Mouse (Mus musculus) MEL (cell line): ENCODE results near the gene Plk2. TPM values are rescaled to one million over a fixed set of nuclear protein-coding genes. Genes with fewer than 3 reads are reported as not detected.

ENCODE experiments used
- DNase-seq: peaks from one replicate; pipeline ENCODE4 v3.0.0; 2011; ENCODE audit warnings: low read depth, low spot score
- H3K27ac ChIP-seq: 2 replicates; pipeline ENCODE4 v1.5.1; 2012; ENCODE audit warnings: low read depth, mild to moderate bottlenecking, control low read depth, low read length, moderate library complexity; ENCODE audit not compliant: control insufficient read depth
- H3K27me3 ChIP-seq, 2 experiments: fragments of 150-350 bp in 1 of 2; sonication (generic) in 1 of 2; 2 replicates each; pipeline ENCODE4 v1.6.1; 2012; ENCODE audit warnings: low read length in 2 of 2, mild to moderate bottlenecking in 2 of 2, improper control_type of control experiment in 1 of 2, moderate library complexity in 1 of 2; ENCODE audit not compliant: insufficient read depth in 2 of 2, control insufficient read depth in 1 of 2
- H3K36me3 ChIP-seq, 2 experiments: 2 replicates each; pipeline ENCODE4 v1.6.1; 2012 to 2014; ENCODE audit warnings: low read length in 2 of 2, improper control_type of control experiment in 1 of 2, inconsistent platforms in 1 of 2, mild to moderate bottlenecking in 1 of 2; ENCODE audit not compliant: insufficient read depth in 2 of 2, control insufficient read depth in 1 of 2
- H3K4me1 ChIP-seq, 2 experiments: fragments of 150-350 bp in 1 of 2; sonication (generic) in 1 of 2; 2 replicates each; pipeline ENCODE4 v1.6.1; 2012; ENCODE audit warnings: low read length in 2 of 2, improper control_type of control experiment in 1 of 2, mild to moderate bottlenecking in 1 of 2; ENCODE audit not compliant: insufficient read depth in 2 of 2, control insufficient read depth in 1 of 2
- H3K4me3 ChIP-seq, 2 experiments: fragments of 150-350 bp in 1 of 2; sonication (generic) in 1 of 2; 2 replicates each; pipeline ENCODE4 v1.5.1; 2012; ENCODE audit warnings: low read depth in 2 of 2, low read length in 2 of 2, mild to moderate bottlenecking in 2 of 2, moderate library complexity in 2 of 2, control low read depth in 1 of 2, improper control_type of control experiment in 1 of 2; ENCODE audit not compliant: control insufficient read depth in 1 of 2, insufficient read depth in 1 of 2
- H3K79me2 ChIP-seq: 2 replicates; pipeline ENCODE4 v1.6.1; 2012; ENCODE audit warnings: mild to moderate bottlenecking, low read length, moderate library complexity; ENCODE audit not compliant: control insufficient read depth, poor library complexity, insufficient read depth
- H3K9ac ChIP-seq: 2 replicates; pipeline ENCODE4 v1.6.1; 2012; ENCODE audit warnings: low read depth, mild to moderate bottlenecking, control low read depth, low read length, moderate library complexity; ENCODE audit not compliant: control insufficient read depth, poor library complexity, severe bottlenecking
- H3K9me3 ChIP-seq: fragments of 150-350 bp; sonication (generic); replicated peaks from 2 replicates; pipeline ENCODE4 v1.6.1; 2012; ENCODE audit warnings: mild to moderate bottlenecking, low read length, improper control_type of control experiment, moderate library complexity; ENCODE audit not compliant: insufficient read depth
- BHLHE40 ChIP-seq: IDR thresholded peaks from 2 replicates; pipeline ENCODE4 v1.6.1; 2012; ENCODE audit warnings: low read depth, mild to moderate bottlenecking, inconsistent platforms, low read length, improper control_type of control experiment, borderline replicate concordance
- CHD1 ChIP-seq: IDR thresholded peaks from 2 replicates; pipeline ENCODE4 v1.6.1; 2012; ENCODE audit warnings: low read depth, mild to moderate bottlenecking, inconsistent platforms, low read length, improper control_type of control experiment
- CHD2 ChIP-seq: IDR thresholded peaks from 2 replicates; pipeline ENCODE4 v1.6.1; 2011; ENCODE audit warnings: low read length, improper control_type of control experiment
- CTCF ChIP-seq, 3 experiments: IDR thresholded peaks in 2 of 3; conservative IDR thresholded peaks in 1 of 3; 2 replicates each; pipeline ENCODE4 v1.5.1; 2011 to 2012; ENCODE audit warnings: low read length in 3 of 3, low read depth in 2 of 3, mild to moderate bottlenecking in 2 of 3, improper control_type of control experiment in 1 of 3, inconsistent platforms in 1 of 3, mixed read lengths in 1 of 3, moderate library complexity in 1 of 3; ENCODE audit not compliant: control insufficient read depth in 1 of 3, insufficient read depth in 1 of 3, poor library complexity in 1 of 3, severe bottlenecking in 1 of 3
- E2F4 ChIP-seq: IDR thresholded peaks from 2 replicates; pipeline ENCODE4 v1.6.1; 2011; ENCODE audit warnings: low read depth, low read length, improper control_type of control experiment, borderline replicate concordance
- ELF1 ChIP-seq: IDR thresholded peaks from 2 replicates; pipeline ENCODE4 v1.6.1; 2014; ENCODE audit warnings: low read depth, mild to moderate bottlenecking, inconsistent platforms, low read length, improper control_type of control experiment, moderate library complexity
- EP300 ChIP-seq, 2 experiments: IDR thresholded peaks; 2 replicates each; pipeline ENCODE4 v1.6.1; 2011; ENCODE audit warnings: improper control_type of control experiment in 2 of 2, low read length in 2 of 2, low read depth in 1 of 2, mild to moderate bottlenecking in 1 of 2
- ETS1 ChIP-seq: IDR thresholded peaks from 2 replicates; pipeline ENCODE4 v1.6.1; 2012; ENCODE audit warnings: low read depth, mild to moderate bottlenecking, inconsistent platforms, low read length, improper control_type of control experiment, moderate library complexity
- GABPA ChIP-seq: IDR thresholded peaks from 2 replicates; pipeline ENCODE4 v1.6.1; 2012; ENCODE audit warnings: low read depth, mild to moderate bottlenecking, inconsistent platforms, low read length, improper control_type of control experiment, moderate library complexity
- JUND ChIP-seq: IDR thresholded peaks from 2 replicates; pipeline ENCODE4 v1.6.1; 2011; ENCODE audit warnings: low read depth, mild to moderate bottlenecking, improper control_type of control experiment, low read length
- KAT2A ChIP-seq: conservative IDR thresholded peaks from 2 replicates; pipeline ENCODE4 v1.6.1; 2012; ENCODE audit warnings: low read depth, low read length, improper control_type of control experiment, inconsistent platforms
- MAFK ChIP-seq: IDR thresholded peaks from 2 replicates; pipeline ENCODE4 v1.6.1; 2011; ENCODE audit warnings: low read depth, mild to moderate bottlenecking, low read length, improper control_type of control experiment, borderline replicate concordance
- MAX ChIP-seq: IDR thresholded peaks from 2 replicates; pipeline ENCODE4 v1.6.1; 2011; ENCODE audit warnings: low read length, improper control_type of control experiment
- MYB ChIP-seq: IDR thresholded peaks from 2 replicates; pipeline ENCODE4 v1.6.1; 2011; ENCODE audit warnings: mild to moderate bottlenecking, low read depth, low read length, improper control_type of control experiment
- MYC ChIP-seq: IDR thresholded peaks from 2 replicates; pipeline ENCODE4 v1.6.1; 2011; ENCODE audit warnings: low read depth, mild to moderate bottlenecking, low read length, improper control_type of control experiment, moderate library complexity
- NELFE ChIP-seq: IDR thresholded peaks from 2 replicates; pipeline ENCODE4 v1.6.1; 2011; ENCODE audit warnings: low read depth, low read length, improper control_type of control experiment
- POLR2A ChIP-seq, 2 experiments: IDR thresholded peaks; 2 replicates each; pipeline ENCODE4 v1.6.1; 2011 to 2012; ENCODE audit warnings: low read length in 2 of 2, mild to moderate bottlenecking in 2 of 2, control low read depth in 1 of 2, improper control_type of control experiment in 1 of 2, low read depth in 1 of 2, moderate library complexity in 1 of 2; ENCODE audit not compliant: control insufficient read depth in 1 of 2, insufficient read depth in 1 of 2, poor library complexity in 1 of 2
- POLR2AphosphoS2 ChIP-seq: IDR thresholded peaks from 2 replicates; pipeline ENCODE4 v1.6.1; 2011; ENCODE audit warnings: low read length, improper control_type of control experiment
- POLR2AphosphoS5 ChIP-seq: IDR thresholded peaks from 2 replicates; pipeline ENCODE4 v1.6.1; 2012; ENCODE audit warnings: low read depth, borderline replicate concordance, mild to moderate bottlenecking, inconsistent platforms, low read length, moderate library complexity, mixed read lengths
- RAD21 ChIP-seq: IDR thresholded peaks from 2 replicates; pipeline ENCODE4 v1.6.1; 2011; ENCODE audit warnings: mild to moderate bottlenecking, low read depth, low read length, improper control_type of control experiment
- RCOR1 ChIP-seq: IDR thresholded peaks from 2 replicates; pipeline ENCODE4 v1.6.1; 2012; ENCODE audit warnings: low read depth, mild to moderate bottlenecking, inconsistent platforms, low read length, improper control_type of control experiment
- SIN3A ChIP-seq: IDR thresholded peaks from 2 replicates; pipeline ENCODE4 v1.6.1; 2012; ENCODE audit warnings: low read length, improper control_type of control experiment, inconsistent platforms
- SMC3 ChIP-seq: IDR thresholded peaks from 2 replicates; pipeline ENCODE4 v1.6.1; 2011; ENCODE audit warnings: low read depth, low read length, improper control_type of control experiment
- TCF12 ChIP-seq: IDR thresholded peaks from 2 replicates; pipeline ENCODE4 v1.6.1; 2014; ENCODE audit warnings: low read depth, mild to moderate bottlenecking, inconsistent platforms, low read length, improper control_type of control experiment, moderate library complexity
- UBTF ChIP-seq: IDR thresholded peaks from 2 replicates; pipeline ENCODE4 v1.6.1; 2012; ENCODE audit warnings: low read depth, mild to moderate bottlenecking, inconsistent platforms, low read length, improper control_type of control experiment, moderate library complexity, borderline replicate concordance; ENCODE audit not compliant: insufficient read depth
- USF1 ChIP-seq: IDR thresholded peaks from 2 replicates; pipeline ENCODE4 v1.6.1; 2014; ENCODE audit warnings: low read depth, mild to moderate bottlenecking, inconsistent platforms, low read length, improper control_type of control experiment, moderate library complexity
- USF2 ChIP-seq, 2 experiments: IDR thresholded peaks; 2 replicates each; pipeline ENCODE4 v1.6.1; 2011 to 2012; ENCODE audit warnings: improper control_type of control experiment in 2 of 2, low read length in 2 of 2, borderline replicate concordance in 1 of 2, inconsistent platforms in 1 of 2, low read depth in 1 of 2, mild to moderate bottlenecking in 1 of 2; ENCODE audit not compliant: insufficient read depth in 1 of 2
- ZC3H11A ChIP-seq: IDR thresholded peaks from 2 replicates; pipeline ENCODE4 v1.6.1; 2012; ENCODE audit warnings: low read depth, mild to moderate bottlenecking, inconsistent platforms, low read length, improper control_type of control experiment
- ZKSCAN1 ChIP-seq: IDR thresholded peaks from 2 replicates; pipeline ENCODE4 v1.6.1; 2012; ENCODE audit warnings: low read depth, mild to moderate bottlenecking, inconsistent platforms, low read length, improper control_type of control experiment, moderate library complexity
- ZMIZ1 ChIP-seq: IDR thresholded peaks from 2 replicates; pipeline ENCODE4 v1.6.1; 2012; ENCODE audit warnings: low read depth, mild to moderate bottlenecking, inconsistent platforms, low read length, improper control_type of control experiment, moderate library complexity
- ZNF384 ChIP-seq: IDR thresholded peaks from 2 replicates; pipeline ENCODE4 v1.6.1; 2012; ENCODE audit warnings: low read depth, mild to moderate bottlenecking, inconsistent platforms, low read length, improper control_type of control experiment
- polyA plus RNA-seq, 2 experiments: library from polyadenylated mRNA; stranded (reverse) in 1 of 2; unstranded in 1 of 2; fragments of >175 nt in 1 of 2; fragments of >200 nt in 1 of 2; gene quantifications; 2 replicates each; pipeline versions ENCODE4 v1.2.1 to v1.2.4; 2012; ENCODE audit warnings: low replicate concordance in 2 of 2, low read depth in 1 of 2; ENCODE audit not compliant: insufficient read length in 2 of 2, insufficient read depth in 1 of 2, missing spikeins in 1 of 2
- total RNA-seq: library from RNA; depleted of rRNA; stranded (reverse); fragments of 300-350 nt; gene quantifications from 2 replicates; pipeline ENCODE4 v1.2.3, GENCODE M21; 2012

Gene Plk2
- total and polyA plus RNA-seq, 3 experiments, result not detected

- H3K9ac ChIP-seq, result no peak overlapping the region
- no peak for DNase-seq
- no peak overlapping the region for H3K4me3 ChIP-seq
- TF ChIP-seq UBTF, result no peak
- no peak for TF ChIP-seq JUND
- TF ChIP-seq USF2 (IDR thresholded peaks at IDR 0.05; ENCODE audit: borderline replicate concordance in 1 of 2, insufficient read depth in 1 of 2, low read depth in 1 of 2, low read length in 2 of 2), result no peak
- TF ChIP-seq ZKSCAN1, result no peak
- TF ChIP-seq POLR2A (IDR thresholded peaks at IDR 0.05; ENCODE audit: control insufficient read depth in 1 of 2, insufficient read depth in 1 of 2, low read depth in 1 of 2, low read length in 2 of 2, poor library complexity in 1 of 2), result no peak
- no peak for TF ChIP-seq MYC
- TF ChIP-seq KAT2A, result no peak
- TF ChIP-seq BHLHE40, result no peak
- TF ChIP-seq SMC3, result no peak
- no peak for TF ChIP-seq GABPA
- TF ChIP-seq ETS1, result no peak
- no peak for TF ChIP-seq ELF1
- no peak for TF ChIP-seq MYB
- TF ChIP-seq POLR2AphosphoS2, result no peak
- TF ChIP-seq POLR2AphosphoS5, result no peak
- no peak for TF ChIP-seq RAD21
- no peak for TF ChIP-seq SIN3A
- TF ChIP-seq MAX, result no peak
- no peak for TF ChIP-seq ZC3H11A
- no peak for TF ChIP-seq MAFK
- H3K9me3 ChIP-seq, result no peaks in the 10 kb centered on the region
- H3K27me3 ChIP-seq, result no peaks in the 10 kb centered on the region
- H3K27ac ChIP-seq, result no peak overlapping the region
- no peaks in the 10 kb centered on the region for H3K79me2 ChIP-seq
- peaks cover 0 to 2% of the 10 kb centered on the region in 2 experiments; a peak in 2 of 4 replicates for H3K36me3 ChIP-seq
- H3K4me1 ChIP-seq, result peaks cover 3 to 10% of the 10 kb centered on the region in 2 experiments
Measured at GRCm38 (mm10) chr13:110369673-110370072, 25.2 kb upstream of the Plk2 start.

GRCm38 (mm10) chr13:110382447-110382901 is 12.4 kb upstream of the Plk2 start:
- Histone ChIP-seq H3K9me3 (no peaks in the 10 kb centered on the region), H3K27me3 (peaks cover 0 to 3% of the 10 kb centered on the region in 2 experiments; a peak in 2 of 4 replicates), H3K9ac (no peak overlapping the region), H3K79me2 (no peaks in the 10 kb centered on the region), H3K27ac (no peak overlapping the region), H3K4me3 (no peak overlapping the region), H3K4me1 (peaks cover 0 to 6% of the 10 kb centered on the region in 2 experiments; a peak in 3 of 4 replicates), H3K36me3 (peaks cover 0 to 6% of the 10 kb centered on the region in 2 experiments; a peak in 2 of 4 replicates)
- DNase-seq, result peak; percentile 75
- TF ChIP-seq CTCF (IDR thresholded peaks at IDR 0.05 in 2 of 3, conservative IDR thresholded peaks at IDR 0.05 in 1 of 3; ENCODE audit: control insufficient read depth in 1 of 3, insufficient read depth in 1 of 3, low read depth in 2 of 3, low read length in 3 of 3, poor library complexity in 1 of 3, severe bottlenecking in 1 of 3) (peak; percentile 66 to 84 (median 67)), POLR2A (IDR thresholded peaks at IDR 0.05; ENCODE audit: control insufficient read depth in 1 of 2, insufficient read depth in 1 of 2, low read depth in 1 of 2, low read length in 2 of 2, poor library complexity in 1 of 2) (no peak), UBTF (no peak), RCOR1 (no peak), MAFK (no peak), ELF1 (no peak), ZKSCAN1 (no peak), MYC (no peak), ZNF384 (peak; percentile 83), ZC3H11A (peak; percentile 78), NELFE (no peak), CHD2 (no peak), GABPA (no peak), CHD1 (no peak), USF1 (no peak), ZMIZ1 (no peak), BHLHE40 (no peak), E2F4 (no peak), SMC3 (peak; percentile 85), TCF12 (no peak), EP300 (IDR thresholded peaks at IDR 0.05; ENCODE audit: low read depth in 1 of 2, low read length in 2 of 2) (no peak), MAX (no peak), POLR2AphosphoS2 (no peak)
